Mouse (Mus musculus) liver, postnatal 0 days (tissue): ENCODE results near the gene Dlg4.

ENCODE experiments used
- CTCF ChIP-seq: sonication (generic); IDR thresholded peaks from 2 replicates; pipeline ENCODE4 v1.5.1; 2016; ENCODE audit warnings: antibody characterized with exemption, low read depth
- EP300 ChIP-seq: IDR thresholded peaks from 2 replicates; pipeline ENCODE4 v1.6.1; 2016; ENCODE audit warnings: antibody characterized with exemption, low read depth, mild to moderate bottlenecking

GRCm38 (mm10) chr11:69976271-69976670 is 40.5 kb upstream of the Dlg4 start:
- TF ChIP-seq EP300 = no peak
- TF ChIP-seq CTCF = no peak
